Mouse (Mus musculus) megakaryocyte, embryonic 14.5 days (primary cell): ENCODE results near the gene Large2.

ENCODE experiments used
- FLI1 ChIP-seq: IDR thresholded peaks from 2 replicates; pipeline ENCODE4 v1.6.1; 2012; ENCODE audit warnings: low read length, inconsistent platforms, mixed read lengths
- GATA1 ChIP-seq: IDR thresholded peaks from 3 replicates; pipeline ENCODE4 v1.6.1; 2012; ENCODE audit warnings: mixed read lengths, low read length, inconsistent platforms, borderline replicate concordance

DNA sequence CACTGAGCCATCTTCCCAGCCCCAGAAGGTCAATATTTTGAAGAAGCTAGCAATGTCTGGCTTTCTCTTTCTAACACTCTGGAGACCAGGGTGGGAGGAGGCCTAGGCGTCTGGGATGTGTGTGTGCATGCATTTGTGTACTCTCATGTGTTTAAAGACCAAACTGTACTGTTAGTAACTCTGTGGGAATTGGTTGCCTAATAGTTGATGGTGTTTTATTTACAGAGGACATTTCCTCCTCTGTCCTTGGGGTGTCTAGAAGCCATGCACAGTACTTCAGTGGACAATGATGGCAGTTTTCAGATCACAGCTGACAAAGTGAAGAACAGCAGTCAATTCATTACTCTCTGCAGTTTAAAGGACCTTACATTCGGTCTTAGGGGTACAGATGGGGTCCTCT, 27.5 kb downstream of the Large2 start:
- no peak for TF ChIP-seq GATA1
- TF ChIP-seq FLI1, result no peak
